Mouse (Mus musculus): ENCODE measurements around the gene Spn. TPM values are rescaled to one million over a fixed set of nuclear protein-coding genes. Genes with fewer than 3 reads are reported as not detected.

Gene Spn
- total and polyA plus RNA-seq, 3 experiments, result 135 to 184 (median 169) TPM

GRCm38 (mm10) chr7:127093914-127094313 lies 43.7 kb downstream of the Spn start:
- Histone ChIP-seq H3K27me3 (ENCODE audit: control insufficient read depth in 1 of 2, insufficient read depth in 2 of 2, low read length in 2 of 2) (no peaks in the 10 kb centered on the region), H3K27ac (ENCODE audit: control insufficient read depth, low read depth, low read length) (peak overlapping the region; percentile 2; the same call in 1 of the 2 replicates), H3K79me2 (ENCODE audit: control insufficient read depth, insufficient read depth, low read length, poor library complexity) (peaks cover 34% of the 10 kb centered on the region), H3K4me1 (ENCODE audit: control insufficient read depth in 1 of 2, insufficient read depth in 2 of 2, low read length in 2 of 2) (peaks cover 0 to 20% of the 10 kb centered on the region in 2 experiments; a peak in 2 of 4 replicates), H3K9ac (ENCODE audit: control insufficient read depth, low read depth, low read length, poor library complexity, severe bottlenecking) (peak overlapping the region; percentile 8; the same call in 1 of the 2 replicates), H3K36me3 (ENCODE audit: control insufficient read depth in 1 of 2, insufficient read depth in 2 of 2, low read length in 2 of 2) (peaks cover 0 to 22% of the 10 kb centered on the region in 2 experiments; a peak in 2 of 4 replicates), H3K4me3 (ENCODE audit: control insufficient read depth in 1 of 2, insufficient read depth in 1 of 2, low read depth in 2 of 2, low read length in 2 of 2) (no peak overlapping the region), H3K9me3 (replicated peaks; ENCODE audit: insufficient read depth, low read length) (no peaks in the 10 kb centered on the region)
- DNase-seq (ENCODE audit: low read depth, low spot score), result no peak
- no peak for TF ChIP-seq POLR2AphosphoS5 (IDR thresholded peaks at IDR 0.05; ENCODE audit: borderline replicate concordance, low read depth, low read length)
- no peak for TF ChIP-seq UBTF (IDR thresholded peaks at IDR 0.05; ENCODE audit: borderline replicate concordance, insufficient read depth, low read depth, low read length)
- TF ChIP-seq ETS1 (IDR thresholded peaks at IDR 0.05; ENCODE audit: low read depth, low read length), result no peak
- no peak for TF ChIP-seq CHD1 (IDR thresholded peaks at IDR 0.05; ENCODE audit: low read depth, low read length)
- TF ChIP-seq RAD21 (IDR thresholded peaks at IDR 0.05; ENCODE audit: low read depth, low read length), result no peak
- TF ChIP-seq TCF12 (IDR thresholded peaks at IDR 0.05; ENCODE audit: low read depth, low read length), result no peak
- TF ChIP-seq NELFE (IDR thresholded peaks at IDR 0.05; ENCODE audit: low read depth, low read length), result no peak

- DNase-seq (ENCODE audit: low read depth, low spot score), result peak; percentile 99
- Histone ChIP-seq H3K27ac (ENCODE audit: control insufficient read depth, low read depth, low read length) (peak within 1 kb of the TSS; percentile 100), H3K4me1 (ENCODE audit: control insufficient read depth in 1 of 2, insufficient read depth in 2 of 2, low read length in 2 of 2) (peaks cover 0 to 23% of the 10 kb centered on the region in 2 experiments; a peak in 2 of 4 replicates), H3K9me3 (replicated peaks; ENCODE audit: insufficient read depth, low read length) (no peaks in the 10 kb centered on the region), H3K27me3 (ENCODE audit: control insufficient read depth in 1 of 2, insufficient read depth in 2 of 2, low read length in 2 of 2) (no peaks in the 10 kb centered on the region), H3K4me3 (ENCODE audit: control insufficient read depth in 1 of 2, insufficient read depth in 1 of 2, low read depth in 2 of 2, low read length in 2 of 2) (peak within 1 kb of the TSS; percentile 71 to 72), H3K79me2 (ENCODE audit: control insufficient read depth, insufficient read depth, low read length, poor library complexity) (peaks cover 45% of the 10 kb centered on the region), H3K9ac (ENCODE audit: control insufficient read depth, low read depth, low read length, poor library complexity, severe bottlenecking) (peak within 1 kb of the TSS; percentile 94), H3K36me3 (ENCODE audit: control insufficient read depth in 1 of 2, insufficient read depth in 2 of 2, low read length in 2 of 2) (peaks cover 0 to 26% of the 10 kb centered on the region in 2 experiments; a peak in 2 of 4 replicates)
- no peak for TF ChIP-seq HCFC1 (IDR thresholded peaks at IDR 0.05; ENCODE audit: low read depth, low read length)
- no peak for TF ChIP-seq CHD1 (IDR thresholded peaks at IDR 0.05; ENCODE audit: low read depth, low read length)
- TF ChIP-seq MAX (IDR thresholded peaks at IDR 0.05; ENCODE audit: low read length), result no peak
- no peak for TF ChIP-seq SMC3 (IDR thresholded peaks at IDR 0.05; ENCODE audit: low read depth, low read length)
- no peak for TF ChIP-seq MAZ (IDR thresholded peaks at IDR 0.05; ENCODE audit: low read depth, low read length)
- no peak for TF ChIP-seq UBTF (IDR thresholded peaks at IDR 0.05; ENCODE audit: borderline replicate concordance, insufficient read depth, low read depth, low read length)
- no peak for TF ChIP-seq TCF12 (IDR thresholded peaks at IDR 0.05; ENCODE audit: low read depth, low read length)
- no peak for TF ChIP-seq NELFE (IDR thresholded peaks at IDR 0.05; ENCODE audit: low read depth, low read length)
- TF ChIP-seq USF2 (IDR thresholded peaks at IDR 0.05; ENCODE audit: borderline replicate concordance in 1 of 2, insufficient read depth in 1 of 2, low read depth in 1 of 2, low read length in 2 of 2), result no peak
- TF ChIP-seq BHLHE40 (IDR thresholded peaks at IDR 0.05; ENCODE audit: borderline replicate concordance, low read depth, low read length), result no peak
- TF ChIP-seq MAFK (IDR thresholded peaks at IDR 0.05; ENCODE audit: borderline replicate concordance, low read depth, low read length), result no peak
- TF ChIP-seq MEF2A (IDR thresholded peaks at IDR 0.05; ENCODE audit: extremely low read depth, insufficient replicate concordance, low read depth, low read length, poor library complexity, severe bottlenecking), result no peak
- TF ChIP-seq SIN3A (IDR thresholded peaks at IDR 0.05; ENCODE audit: low read length), result no peak
- peak; percentile 35; the same call in 1 of the 2 replicates for TF ChIP-seq GATA1 (IDR thresholded peaks at IDR 0.05; ENCODE audit: low read depth, low read length)
- no peak for TF ChIP-seq MXI1 (IDR thresholded peaks at IDR 0.05; ENCODE audit: low read depth, low read length)
- TF ChIP-seq TAL1 (IDR thresholded peaks at IDR 0.05; ENCODE audit: low read length), result peak; percentile 84
- peak; percentile 29 to 84; a peak in 3 of 4 replicates for TF ChIP-seq POLR2A (IDR thresholded peaks at IDR 0.05; ENCODE audit: control insufficient read depth in 1 of 2, insufficient read depth in 1 of 2, low read depth in 1 of 2, low read length in 2 of 2, poor library complexity in 1 of 2)
- TF ChIP-seq POLR2AphosphoS2 (IDR thresholded peaks at IDR 0.05; ENCODE audit: low read length), result no peak
- no peak for TF ChIP-seq ZC3H11A (IDR thresholded peaks at IDR 0.05; ENCODE audit: low read depth, low read length)
- TF ChIP-seq POLR2AphosphoS5 (IDR thresholded peaks at IDR 0.05; ENCODE audit: borderline replicate concordance, low read depth, low read length), result peak; percentile 35; the same call in 1 of the 2 replicates
- peak; percentile 92 for TF ChIP-seq TBP (IDR thresholded peaks at IDR 0.05; ENCODE audit: low read depth, low read length)
Measured at GRCm38 (mm10) chr7:127091114-127091896, 46.3 kb downstream of the Spn start, which contains the start of gene AI467606. Gene AI467606 (plus strand): TSS chr7:127091359.
